9 mouse cellular contexts compared by ENCODE assay signal in genomic region chr16:11505492-11506176, GRCm38 (mm10).
A peak's percentile ranks its signal among the peaks of the same experiment; 100 is the strongest.
DNase-seq lines count a peak whose midpoint lies in the region; ATAC-seq and TF ChIP-seq lines count a peak whose summit lies in the region.
"Had no signal": no experiment of that assay in that cellular context is flagged by ENCODE, and none has a peak within 500 bp of the region (broad histone marks: within the 10 kb centered on the region; RNA-seq: fewer than 3 reads in every experiment).

No protein-coding gene starts in this region.

- H3K4me1 ChIP-seq in stomach, postnatal 0 days (replicated peaks; ENCODE audit: control insufficient read depth, insufficient read depth), result no peaks in the 10 kb centered on the region
- no peaks in the 10 kb centered on the region for H3K4me1 ChIP-seq in midbrain, embryonic 10.5 days

- WGBS in stomach, postnatal 0 days, result 39% methylated on average over 5 of the region's 5 CpGs
- WGBS in midbrain, embryonic 10.5 days, result 81% methylated on average over 5 of the region's 5 CpGs

- no peak for TF ChIP-seq CTCF in stomach, postnatal 0 days (IDR thresholded peaks at IDR 0.05; ENCODE audit: low read depth)

- no peak overlapping the region for H3K4me3 ChIP-seq in stomach, postnatal 0 days (ENCODE audit: low read depth, low read length)
- H3K4me3 ChIP-seq in midbrain, embryonic 10.5 days, result no peak overlapping the region

- peak overlapping the region; percentile 36; the same call in 1 of the 2 replicates for H3K27ac ChIP-seq in stomach, postnatal 0 days (replicated peaks)
- no peak overlapping the region for H3K27ac ChIP-seq in midbrain, embryonic 10.5 days (replicated peaks)
- H3K27ac ChIP-seq: liver, embryonic 14.5 days had no signal

- no peaks in the 10 kb centered on the region for H3K36me3 ChIP-seq in stomach, postnatal 0 days (ENCODE audit: control insufficient read depth, insufficient read depth, low read length)
- H3K36me3 ChIP-seq in midbrain, embryonic 10.5 days, result no peaks in the 10 kb centered on the region

- H3K9ac ChIP-seq in stomach, postnatal 0 days (ENCODE audit: low read length), result no peak overlapping the region
- H3K9ac ChIP-seq: liver, embryonic 14.5 days had no signal

- peak; percentile 26 for DNase-seq in layer of hippocampus, adult 11-12 months (ENCODE audit: low spot score)
- DNase-seq in layer of hippocampus, adult 9-11 months, result no peak
- peak; percentile 92 for DNase-seq in brain, adult 2 months (ENCODE audit: low read depth, low spot score)
- peak; percentile 74 for DNase-seq in heart, adult 8-10 months (ENCODE audit: low spot score)
- peak; percentile 21 to 48 for DNase-seq in layer of hippocampus, postnatal 10 days (ENCODE audit: low spot score in 2 of 2)
- peak; percentile 42 for DNase-seq in stomach, postnatal 0 days (ENCODE audit: low spot score)
- DNase-seq in midbrain, embryonic 10.5 days (ENCODE audit: low spot score), result no peak

- no peaks in the 10 kb centered on the region for H3K27me3 ChIP-seq in stomach, postnatal 0 days (ENCODE audit: control insufficient read depth, insufficient read depth, low read length)
- no peaks in the 10 kb centered on the region for H3K27me3 ChIP-seq in midbrain, embryonic 10.5 days (ENCODE audit: low read depth, poor library complexity, severe bottlenecking)

- H3K4me2 ChIP-seq in stomach, postnatal 0 days (replicated peaks; ENCODE audit: low read depth), result no peak overlapping the region

- H3K9me3 ChIP-seq in stomach, postnatal 0 days (ENCODE audit: control insufficient read depth, low read length), result no peaks in the 10 kb centered on the region
- no peaks in the 10 kb centered on the region for H3K9me3 ChIP-seq in midbrain, embryonic 10.5 days (replicated peaks)

- TF ChIP-seq EP300 in stomach, postnatal 0 days (optimal IDR thresholded peaks at IDR 0.05), result no peak

- ATAC-seq in stomach, postnatal 0 days (ENCODE audit: low FRiP score, low TSS enrichment), result peak; percentile 78
- ATAC-seq in erythroid progenitor cell, adult 5-6 weeks (replicated peaks; ENCODE audit: low FRiP score, poor library complexity, severe bottlenecking), result no peak

Comparison
In these comparisons a context has a peak if more than half of its experiments do, and no peak if none do; other contexts are left out.
1. DNase-seq: peak in layer of hippocampus, adult 11-12 months (single experiment), brain, adult 2 months (single experiment), heart, adult 8-10 months (single experiment), layer of hippocampus, postnatal 10 days (2 of 2) and stomach, postnatal 0 days (single experiment); none in layer of hippocampus, adult 9-11 months (single experiment) and midbrain, embryonic 10.5 days (single experiment).